Mouse (Mus musculus) liver, embryonic 14.5 days (tissue): ENCODE data around the gene Teddm1a.

ENCODE experiments used
- CTCF ChIP-seq: IDR thresholded peaks from 2 replicates; pipeline ENCODE4 v1.5.1; 2016; ENCODE audit warnings: antibody characterized with exemption, low read depth, control low read depth
- EP300 ChIP-seq: IDR thresholded peaks from 2 replicates; pipeline ENCODE4 v1.6.1; 2016; ENCODE audit warnings: antibody characterized with exemption, low read depth

DNA sequence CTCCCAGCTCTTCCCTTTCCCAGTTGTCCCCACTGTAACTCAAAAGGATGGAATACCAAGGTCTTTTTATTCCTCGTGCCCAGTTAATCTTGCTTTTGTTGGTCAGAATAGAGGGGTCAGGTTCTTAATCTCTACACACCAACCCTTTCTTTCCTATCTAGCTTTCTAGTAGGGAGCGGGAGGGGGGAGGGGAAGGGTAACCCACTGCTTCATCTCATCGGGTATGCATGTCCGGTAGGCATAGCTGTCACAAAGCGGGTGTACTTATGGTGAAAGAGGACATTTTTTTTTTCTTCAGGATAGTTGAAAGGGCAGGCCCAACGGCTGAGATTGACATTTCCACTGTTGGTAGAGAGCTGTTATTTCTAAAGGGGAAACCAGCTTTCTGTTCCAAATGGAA, 16.7 kb downstream of the Teddm1a start:
- no peak for TF ChIP-seq CTCF
- no peak for TF ChIP-seq EP300
